ENCODE assay signal across 8 mouse cellular contexts in genomic region chrX:7692862-7693261, GRCm38 (mm10). TPM values are rescaled to one million over a fixed set of nuclear protein-coding genes. Genes with fewer than 3 reads are reported as not detected.
DNase-seq lines count a peak whose midpoint lies in the region.

No protein-coding gene starts in this region.

- peak; percentile 39 for DNase-seq in gastrocnemius, adult 18-20 months (ENCODE audit: low spot score)
- DNase-seq in gastrocnemius, adult 8-10 months (ENCODE audit: low spot score in 2 of 2): no peak
- DNase-seq in 3T3-L1 (ENCODE audit: low read depth, low spot score): peak; percentile 64
- peak; percentile 58 for DNase-seq in R1 (ENCODE audit: low read depth, low spot score)
- DNase-seq in kidney, postnatal 25 days: peak; percentile 52 to 60
- DNase-seq in thymus, postnatal 25 days: peak; percentile 49
- DNase-seq in right cerebral cortex, postnatal 14 days: no peak
- DNase-seq in urinary bladder, postnatal 36 days (ENCODE audit: low spot score in 2 of 2): no peak

RNA-seq across cellular contexts. Expression of gene Gpkow, which starts 4.1 kb away (rescaled TPM):
- 10 to 100 TPM; 14.3 to 15.0 TPM for total RNA-seq in gastrocnemius, adult 18-20 months (2021)
- 10 to 100 TPM; 12.4 to 13.2 (median 12.7) TPM for total RNA-seq in gastrocnemius, adult 8-10 months (2022)

RNA-seq across cellular contexts. Expression of gene Magix, which starts 11.8 kb away (rescaled TPM):
- total RNA-seq in gastrocnemius, adult 18-20 months (2021): 10 to 100 TPM; 30.6 to 33.7 TPM
- 10 to 100 TPM; 21.4 to 25.1 (median 22.7) TPM for total RNA-seq in gastrocnemius, adult 8-10 months (2022)

RNA-seq across cellular contexts. Expression of gene Wdr45, which starts 21.3 kb away (rescaled TPM):
- 10 to 100 TPM; 32.4 to 37.1 TPM for total RNA-seq in gastrocnemius, adult 18-20 months (2021)
- total RNA-seq in gastrocnemius, adult 8-10 months (2022): 10 to 100 TPM; 34.5 to 41.8 (median 37.8) TPM

RNA-seq across cellular contexts. Expression of gene Plp2, which starts 21.7 kb away (rescaled TPM):
- total RNA-seq in gastrocnemius, adult 18-20 months (2021): 10 to 100 TPM; 30.3 to 35.0 TPM
- total RNA-seq in gastrocnemius, adult 8-10 months (2022): 10 to 100 TPM; 29.6 to 34.3 (median 33.3) TPM

RNA-seq across cellular contexts. Expression of gene Gm45208, which starts 29.2 kb away (rescaled TPM):
- under 1 TPM in 1 of 2 experiments, not detected in 1; 0.45 TPM for total RNA-seq in gastrocnemius, adult 18-20 months (2021)
- total RNA-seq in gastrocnemius, adult 8-10 months (2022): under 1 TPM in 1 of 4 experiments, not detected in 3; 0.83 TPM

Comparison
In these comparisons a context has a peak if more than half of its experiments do, and no peak if none do; other contexts are left out.
1. DNase-seq: peak in gastrocnemius, adult 18-20 months (single experiment), 3T3-L1 (single experiment), R1 (single experiment), kidney, postnatal 25 days (2 of 2) and thymus, postnatal 25 days (single experiment); none in gastrocnemius, adult 8-10 months (0 of 2), right cerebral cortex, postnatal 14 days (single experiment) and urinary bladder, postnatal 36 days (0 of 2).